Mouse (Mus musculus) R1 (cell line): ENCODE measurements around the gene Rnf4.

Experiments
- DNase-seq: peaks from one replicate; pipeline ENCODE4 v3.0.0-alpha.2; 2018; ENCODE audit warnings: low read depth, low spot score

The Rnf4 gene

DNA sequence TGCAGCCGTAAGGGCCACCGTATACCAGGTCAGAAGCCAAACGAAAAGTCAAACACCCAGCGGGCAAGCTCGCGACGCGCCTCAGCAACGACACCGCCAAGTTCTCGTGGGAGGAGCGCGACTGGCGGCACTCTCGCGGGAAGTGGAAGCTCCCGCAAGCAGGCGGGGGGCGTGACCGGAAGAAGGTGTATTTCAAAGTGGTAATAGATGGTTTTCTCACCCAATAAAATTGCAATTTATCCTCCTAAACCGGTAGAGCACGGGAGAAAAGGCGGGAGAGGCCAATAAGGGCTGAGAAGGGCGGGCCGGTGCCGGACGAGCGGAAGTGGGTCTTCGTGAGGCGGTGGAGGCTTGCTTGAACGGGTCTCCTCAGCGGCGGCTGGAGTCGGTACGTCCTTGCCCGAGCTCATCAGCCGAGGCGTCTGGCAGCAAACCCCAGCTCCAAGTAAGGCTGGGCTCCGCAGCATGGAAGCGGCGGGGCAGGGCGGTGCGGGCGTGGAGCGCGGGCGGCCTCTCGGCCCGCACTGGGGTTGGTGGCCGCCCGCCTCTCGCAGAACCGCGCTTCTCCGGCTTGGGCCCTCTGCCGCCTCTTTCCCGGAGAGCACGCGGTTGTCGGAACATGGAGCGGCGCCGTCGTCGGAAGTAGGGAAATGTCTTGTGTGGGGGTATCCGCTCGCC is at the start of gene Rnf4:
Gene Rnf4 (plus strand): TSS at position 193 of the 678 bp plus-strand sequence.
- DNase-seq, result peak; percentile 99

DNA sequence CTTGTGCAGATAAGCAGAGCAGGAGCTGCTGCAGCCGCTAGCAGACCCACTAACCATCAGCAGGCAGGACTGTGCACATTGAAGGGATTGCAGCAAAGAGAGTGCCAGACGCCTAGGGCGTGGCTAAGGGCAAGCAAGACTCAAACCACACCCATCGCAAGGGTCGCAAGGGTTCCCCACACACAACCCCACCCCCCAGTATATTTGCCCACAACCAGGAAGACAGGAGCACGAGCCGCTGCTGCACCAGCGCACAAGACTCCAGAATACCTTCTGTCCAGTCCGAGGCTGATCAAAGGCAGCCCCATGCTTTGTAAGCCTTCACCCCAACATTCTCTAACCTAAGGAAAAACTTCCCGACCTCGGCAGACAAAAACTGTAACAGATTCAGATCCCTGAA is 49.6 kb upstream of the Rnf4 start:
- peak; percentile 72 for DNase-seq

DNA sequence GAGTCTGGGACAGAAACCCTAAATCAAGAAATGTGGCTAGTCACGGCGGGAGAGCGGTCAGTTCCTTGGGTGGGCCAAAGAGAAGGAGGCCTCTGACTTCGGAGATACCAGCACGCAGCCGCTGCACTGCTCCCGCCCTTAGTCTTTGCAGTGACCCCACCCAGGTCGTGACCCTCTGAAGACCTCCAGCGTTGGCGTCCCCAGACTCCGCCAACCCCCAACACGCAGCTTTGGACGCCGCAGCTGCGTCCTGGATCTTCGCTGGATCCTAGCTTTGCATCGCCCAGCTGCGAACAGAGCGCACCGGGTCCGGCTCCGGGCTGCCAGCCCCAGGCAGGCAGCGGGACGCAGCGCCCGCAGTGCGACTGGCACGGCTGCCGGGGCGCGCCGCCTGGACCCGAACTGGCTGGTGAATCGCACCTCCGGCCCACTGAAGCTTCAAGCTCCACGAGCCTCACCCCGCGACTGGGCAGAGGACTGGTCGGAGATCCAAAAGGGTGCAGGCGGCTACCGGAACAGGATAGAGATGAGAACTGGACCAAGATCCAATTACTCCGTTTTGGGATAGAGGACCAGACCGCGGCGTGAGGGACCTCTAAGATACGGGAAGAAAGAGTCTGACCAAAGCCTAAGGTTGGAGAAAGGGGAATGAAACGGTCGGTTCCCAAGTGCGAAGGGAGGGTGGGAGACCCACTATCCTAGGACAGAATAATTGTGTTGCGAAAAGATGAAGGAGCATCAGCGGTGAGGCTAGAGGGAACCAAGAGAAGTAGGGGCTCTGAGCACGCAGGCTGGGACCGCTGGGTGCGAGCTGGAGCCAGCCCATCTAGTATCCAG is 48.9 kb upstream of the Rnf4 start:
- DNase-seq, result peak; percentile 68

DNA sequence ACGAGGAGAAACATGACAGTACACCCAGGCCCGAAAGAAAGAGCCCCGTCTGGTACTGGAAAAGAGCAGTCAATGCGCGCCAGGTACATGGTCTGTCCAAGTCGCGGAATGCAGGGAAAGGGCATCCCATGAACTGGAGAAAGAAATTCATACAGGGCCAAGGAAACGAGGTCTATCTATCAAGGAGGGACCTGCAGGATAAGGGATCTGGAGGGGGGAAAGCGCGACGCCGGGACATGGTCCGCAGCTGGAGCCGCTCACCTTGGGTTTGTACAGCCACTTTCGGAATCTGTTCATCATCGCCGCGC is 48.3 kb upstream of the Rnf4 start:
- peak; percentile 58 for DNase-seq

DNA sequence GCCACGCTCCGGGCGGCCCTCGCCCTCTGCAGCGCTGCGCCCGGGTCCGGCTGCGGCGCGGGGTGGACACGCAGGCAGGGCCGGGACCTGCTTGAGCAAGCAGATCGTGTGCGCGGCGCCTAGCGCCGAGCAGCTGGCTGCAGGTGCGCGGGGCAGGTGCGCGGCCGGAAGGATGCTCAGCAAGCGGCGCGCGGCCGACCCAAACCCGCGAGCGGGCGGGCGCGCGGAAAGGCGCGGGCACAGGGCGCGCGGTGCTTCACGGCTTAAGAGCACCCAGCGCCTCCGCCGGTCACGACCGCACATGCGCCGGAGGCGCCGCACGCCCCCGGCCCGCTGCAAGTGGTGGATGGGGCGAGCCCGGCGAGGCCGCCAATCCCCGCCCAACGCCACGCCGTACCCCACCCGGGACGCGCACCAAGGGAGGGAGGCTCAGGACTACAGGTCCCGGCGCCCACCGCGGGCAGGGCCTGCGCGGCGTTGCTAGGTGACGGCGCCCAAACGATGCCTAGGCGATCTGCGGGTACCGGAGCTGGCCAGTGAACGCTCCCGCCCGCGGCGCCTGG is 47.9 kb upstream of the Rnf4 start, which contains the start of the genes Zfyve28 and Cfap99:
Gene Zfyve28 (minus strand): TSS at position 296 of the 563 bp plus-strand sequence.
Gene Cfap99 (plus strand): TSS at position 447 of the 563 bp plus-strand sequence.
- DNase-seq, result peak; percentile 93

DNA sequence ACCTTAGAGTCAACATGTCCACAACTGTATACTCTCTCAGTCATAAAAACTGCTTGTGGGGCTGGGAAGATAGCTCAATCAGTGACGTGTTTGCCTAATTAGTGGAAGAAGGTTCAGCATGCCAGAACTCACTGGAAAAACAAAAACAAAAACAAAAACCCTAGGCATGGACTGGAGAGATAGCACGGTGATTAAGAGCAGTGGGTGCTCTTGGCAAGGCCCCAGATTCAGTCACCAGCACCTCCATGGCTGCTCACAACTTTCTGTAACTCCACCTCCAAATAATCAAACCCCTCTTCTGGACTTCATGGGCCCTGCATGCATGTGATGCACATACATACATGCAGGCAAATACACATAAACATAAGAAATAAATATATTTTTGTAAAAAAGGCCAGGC is 46.8 kb upstream of the Rnf4 start:
- DNase-seq, result no peak

DNA sequence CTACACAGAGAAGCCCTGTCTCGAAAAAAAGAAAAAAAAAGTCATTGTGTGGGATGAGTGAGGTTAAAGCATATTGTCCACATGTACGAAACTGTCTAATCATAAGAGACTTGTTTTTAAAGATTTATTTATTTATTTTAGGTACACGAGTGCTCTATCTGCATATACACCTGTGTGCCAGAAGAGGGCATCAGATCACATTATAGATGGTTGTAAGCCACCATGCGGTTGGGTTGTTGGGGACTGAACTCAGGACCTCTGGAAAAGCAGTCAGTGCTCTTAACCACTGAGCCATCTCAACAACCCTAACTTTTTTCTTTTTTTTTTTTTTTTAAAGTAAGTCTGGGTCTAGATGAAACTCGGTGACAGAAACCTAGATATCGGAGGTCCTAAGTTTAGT is 42.7 kb upstream of the Rnf4 start:
- peak; percentile 70 for DNase-seq

DNA sequence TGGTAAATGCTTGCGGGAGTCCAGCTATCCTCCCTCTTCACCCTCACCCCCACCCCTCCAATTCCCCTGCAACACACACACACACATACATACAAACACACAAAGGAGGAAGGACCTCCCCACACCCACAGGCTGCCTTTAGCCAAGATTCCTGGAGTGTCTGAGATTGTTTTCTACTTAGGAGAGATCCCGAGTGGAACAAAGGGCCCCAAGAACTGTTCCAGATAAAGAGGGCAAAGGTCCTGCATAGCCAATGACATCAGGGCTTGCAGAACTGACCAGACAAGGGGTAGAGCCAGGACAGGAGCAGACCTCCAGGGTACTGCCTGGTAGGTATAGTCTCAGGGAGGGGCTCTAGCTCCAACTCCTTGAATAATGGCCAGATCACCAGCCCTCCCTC is 41.4 kb upstream of the Rnf4 start:
- DNase-seq, result no peak

DNA sequence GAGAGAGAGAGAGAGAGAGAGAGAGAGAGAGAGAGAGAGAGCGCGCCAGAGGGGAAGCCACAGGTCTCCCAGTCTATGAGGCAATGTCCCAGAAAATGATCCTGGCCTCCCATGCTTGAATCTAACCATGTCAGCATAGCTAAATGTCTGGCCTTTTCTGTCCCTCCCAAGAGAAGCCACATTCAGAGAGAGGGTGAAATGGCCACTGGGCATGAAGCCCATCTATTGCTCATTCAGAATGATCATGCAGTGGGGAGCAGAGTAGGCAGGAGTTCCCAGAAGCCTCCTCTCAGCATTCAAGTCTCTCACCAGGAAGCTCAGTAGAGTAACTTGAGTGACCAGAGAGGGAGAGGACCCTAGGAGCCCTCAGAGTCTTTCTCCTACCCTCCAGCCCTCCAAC is 40.9 kb upstream of the Rnf4 start:
- DNase-seq, result no peak

DNA sequence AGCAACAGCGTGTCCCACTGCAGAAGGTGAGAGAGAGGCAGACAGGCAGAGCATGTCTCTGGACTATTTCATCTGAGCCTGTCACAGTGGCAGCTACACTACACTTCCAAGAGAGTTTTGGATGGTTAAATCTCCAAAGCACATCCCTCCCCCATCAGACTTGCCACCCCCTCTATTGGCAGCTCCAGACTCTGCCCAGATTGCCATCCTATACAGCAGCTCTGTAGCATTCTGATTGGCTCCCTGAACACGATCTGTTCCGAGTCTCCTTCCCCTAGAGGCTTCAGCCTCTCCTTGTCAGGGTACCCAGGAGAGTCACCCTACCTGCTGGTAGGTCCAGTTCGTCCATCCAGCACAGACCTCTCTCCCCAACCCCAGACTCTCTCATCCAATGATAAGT is 38.0 kb upstream of the Rnf4 start:
- no peak for DNase-seq

DNA sequence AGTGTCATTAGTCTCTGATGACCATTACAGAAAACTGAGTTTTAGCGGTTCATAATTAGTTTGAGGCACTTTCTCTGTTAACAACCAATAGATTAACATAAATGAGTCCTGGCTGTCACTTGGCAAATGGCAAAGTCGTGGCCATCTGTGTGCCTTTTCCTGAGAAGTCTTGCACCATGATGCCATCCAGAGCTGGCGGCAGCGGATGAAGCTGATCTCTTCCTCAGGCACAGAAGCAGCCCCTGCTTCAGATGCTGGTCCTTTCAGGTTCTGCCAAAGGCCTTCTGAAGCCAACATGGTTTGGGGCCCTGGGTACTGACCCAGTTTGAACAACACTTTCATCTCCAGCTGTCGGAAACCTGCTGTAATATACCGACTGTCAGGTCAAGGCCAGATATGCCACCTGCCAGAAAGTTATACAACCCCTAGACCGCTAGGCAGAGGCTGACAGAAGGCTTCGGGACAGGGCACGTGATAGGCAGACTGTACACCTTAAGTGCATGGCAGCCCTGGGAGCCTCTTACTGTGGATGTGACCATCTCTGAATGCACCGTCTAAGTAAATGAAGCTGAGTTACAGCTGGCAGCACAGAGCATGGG is 37.1 kb upstream of the Rnf4 start:
- DNase-seq, result no peak

DNA sequence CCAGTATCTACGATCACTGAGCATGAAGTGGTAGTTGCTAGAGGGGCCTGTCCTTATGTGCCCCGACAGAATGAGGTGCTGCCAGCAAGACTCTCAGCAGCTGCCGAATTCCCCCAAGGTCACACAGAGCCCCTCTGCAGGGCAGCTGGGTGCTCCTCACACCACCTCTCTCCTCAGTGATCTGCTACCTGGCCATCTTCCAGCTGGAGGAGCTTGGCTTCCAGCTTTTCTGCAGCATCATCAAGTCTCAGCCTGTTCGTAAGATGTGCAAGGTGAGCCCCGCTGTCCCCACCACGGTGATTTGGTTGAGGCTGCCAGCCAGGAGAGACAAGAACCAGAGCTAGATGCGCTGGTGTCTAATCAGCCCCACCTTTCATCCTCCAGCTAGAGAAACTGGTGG is 33.7 kb upstream of the Rnf4 start:
- no peak for DNase-seq

DNA sequence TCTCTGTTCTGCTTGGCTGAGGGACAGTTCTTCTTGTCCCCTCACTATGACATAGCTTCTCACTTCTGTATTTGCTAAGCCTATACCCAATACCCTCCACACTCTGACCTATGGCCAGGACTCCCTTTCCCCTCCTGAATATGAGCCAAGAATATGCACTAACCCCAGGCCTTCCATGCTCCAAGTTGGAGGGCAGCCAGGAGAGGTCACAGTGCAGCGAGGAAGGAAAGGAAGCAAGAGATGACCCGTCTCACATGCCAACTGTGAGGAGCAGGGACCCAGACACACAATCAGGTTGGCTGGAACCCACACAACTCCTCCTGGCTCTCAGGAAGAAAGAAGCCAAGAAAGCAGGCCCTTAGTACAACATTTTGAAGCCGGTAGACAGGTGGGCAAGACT is 27.1 kb upstream of the Rnf4 start:
- no peak for DNase-seq

DNA sequence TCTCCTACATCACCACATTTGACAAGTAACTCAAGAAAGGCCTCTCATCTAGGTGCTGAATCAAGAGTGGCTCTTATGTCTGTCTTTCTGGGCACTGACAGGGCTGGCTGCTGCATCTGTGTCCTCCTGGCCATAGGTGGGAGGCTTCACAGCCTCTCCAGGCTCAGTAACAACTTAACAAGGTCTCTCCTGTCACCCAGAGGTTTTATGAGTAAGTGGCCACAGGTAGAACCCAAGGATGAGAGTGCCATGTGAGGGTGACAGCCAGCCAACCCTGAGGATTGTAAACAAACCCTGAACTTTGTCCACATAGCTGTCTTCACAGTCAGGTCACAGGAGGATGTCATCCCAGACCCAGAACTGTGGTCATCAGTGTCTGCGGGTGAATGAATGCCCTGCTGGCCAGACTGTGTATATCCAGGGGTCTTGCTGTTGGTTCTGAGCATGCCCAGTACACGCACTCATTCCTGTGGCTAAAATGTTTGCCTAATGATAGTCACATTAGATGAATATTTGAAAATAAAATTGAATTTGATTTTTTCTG is 16.5 kb upstream of the Rnf4 start:
- DNase-seq, result no peak

DNA sequence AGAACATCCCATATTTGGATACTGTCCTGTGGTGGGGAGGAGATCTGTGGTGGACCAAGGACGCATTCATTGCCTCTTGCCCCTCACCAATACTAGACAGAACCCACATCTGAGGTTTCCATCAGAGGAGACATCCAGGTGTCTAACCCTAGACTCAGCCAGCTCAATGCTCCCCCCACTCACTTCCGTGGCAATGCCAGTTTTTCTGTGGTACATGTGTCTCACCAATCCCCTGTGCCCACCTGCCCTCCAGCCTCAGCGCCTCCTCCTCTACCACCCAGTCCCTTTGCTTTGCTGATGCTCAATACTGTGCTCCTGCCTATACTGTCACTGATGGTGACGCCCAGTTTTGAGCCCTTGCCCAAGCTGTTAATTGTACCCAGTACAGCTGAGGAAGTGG is 14.9 kb upstream of the Rnf4 start:
- DNase-seq, result no peak

DNA sequence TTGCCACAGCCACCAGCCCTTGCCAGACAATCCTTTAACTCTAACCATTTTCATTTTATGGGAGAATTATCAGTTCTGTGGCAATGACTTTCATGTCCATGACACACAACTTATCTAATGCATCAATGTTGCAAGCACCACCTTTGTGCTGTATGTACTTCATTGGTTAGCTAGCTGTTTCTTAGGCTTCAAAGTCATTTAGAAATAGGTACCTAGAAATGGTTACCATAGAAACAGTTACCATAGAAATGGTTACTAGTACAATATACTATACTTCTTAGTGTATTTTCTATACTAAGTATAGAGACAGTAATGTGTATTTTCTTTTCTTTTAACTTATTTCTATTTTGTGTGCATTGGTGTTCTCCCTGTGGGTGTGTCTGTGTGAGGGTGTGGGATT is 10.8 kb upstream of the Rnf4 start:
- no peak for DNase-seq

DNA sequence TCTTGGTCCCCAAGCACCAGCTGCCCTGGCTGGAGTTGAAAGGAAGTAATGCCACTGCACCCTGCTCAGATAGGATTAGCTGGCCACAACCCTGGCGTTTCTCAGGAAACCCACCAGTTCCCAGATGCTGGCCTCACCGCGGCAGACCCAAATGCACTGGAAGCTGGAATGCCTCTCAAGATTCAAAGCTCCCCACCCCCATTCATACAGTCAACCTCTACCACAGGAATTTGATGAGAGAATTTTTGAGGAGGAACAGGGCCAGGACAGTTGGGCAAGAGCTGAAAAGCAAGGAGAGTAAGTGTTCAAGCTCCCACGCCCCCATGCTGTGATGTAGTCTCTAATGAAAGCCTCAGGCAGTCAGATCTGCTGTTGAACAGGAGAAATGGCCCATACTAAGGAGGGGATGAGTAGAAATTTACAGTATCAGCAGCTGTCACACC is 9.8 kb upstream of the Rnf4 start:
- peak; percentile 69 for DNase-seq

DNA sequence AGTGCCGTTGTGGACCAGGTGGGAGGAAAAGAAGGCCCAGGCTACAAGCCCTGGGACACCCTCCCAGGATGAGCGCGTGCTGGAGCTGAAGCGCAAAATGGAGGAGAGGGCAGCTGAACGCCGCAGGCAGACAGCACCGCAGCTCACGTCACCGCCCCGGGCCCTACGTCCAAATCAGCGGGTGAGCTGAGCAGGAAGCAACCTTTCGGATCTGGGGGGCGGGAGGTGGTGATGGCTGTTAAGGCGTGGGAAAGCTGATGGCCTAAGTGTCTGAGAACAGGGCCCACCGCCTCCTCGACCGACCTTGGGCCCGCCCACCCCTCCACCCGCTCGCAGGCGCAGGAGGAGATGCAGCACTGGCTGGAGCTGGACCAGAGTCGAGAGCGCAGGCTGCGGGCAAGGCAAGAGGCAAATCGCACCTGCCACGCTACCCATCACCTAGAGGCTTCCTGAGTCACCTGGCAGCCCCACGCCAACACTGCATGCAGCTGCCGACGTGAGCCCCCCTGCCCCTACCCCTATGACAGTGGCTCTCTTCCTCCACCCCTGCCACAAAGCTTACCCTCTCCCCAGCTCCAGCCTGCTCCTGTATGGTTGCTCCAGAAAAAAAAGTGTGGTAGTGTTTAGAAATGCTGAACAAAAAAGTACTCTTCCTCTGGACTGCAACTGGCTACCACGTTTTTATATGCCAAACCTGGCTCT is 9.1 kb upstream of the Rnf4 start:
- peak; percentile 80 for DNase-seq

DNA sequence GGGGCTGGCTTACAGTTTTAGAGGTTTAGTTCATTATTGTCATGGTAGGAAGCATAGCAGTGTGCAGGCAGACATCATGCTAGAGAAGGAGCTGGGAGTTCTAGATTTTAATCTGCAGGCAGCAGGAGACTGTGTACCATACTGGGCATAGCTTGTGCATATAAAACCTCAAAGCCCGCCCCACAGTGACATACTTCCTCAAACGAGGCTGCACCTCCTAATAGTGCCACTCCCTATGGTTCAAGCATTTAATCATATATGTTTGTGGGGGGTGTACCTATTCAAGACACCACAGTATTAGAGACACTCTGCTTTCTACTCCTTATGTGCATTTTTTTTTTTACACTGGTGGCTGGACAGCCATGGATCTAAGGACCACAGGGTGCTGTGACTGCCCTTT is 6.0 kb upstream of the Rnf4 start:
- no peak for DNase-seq

DNA sequence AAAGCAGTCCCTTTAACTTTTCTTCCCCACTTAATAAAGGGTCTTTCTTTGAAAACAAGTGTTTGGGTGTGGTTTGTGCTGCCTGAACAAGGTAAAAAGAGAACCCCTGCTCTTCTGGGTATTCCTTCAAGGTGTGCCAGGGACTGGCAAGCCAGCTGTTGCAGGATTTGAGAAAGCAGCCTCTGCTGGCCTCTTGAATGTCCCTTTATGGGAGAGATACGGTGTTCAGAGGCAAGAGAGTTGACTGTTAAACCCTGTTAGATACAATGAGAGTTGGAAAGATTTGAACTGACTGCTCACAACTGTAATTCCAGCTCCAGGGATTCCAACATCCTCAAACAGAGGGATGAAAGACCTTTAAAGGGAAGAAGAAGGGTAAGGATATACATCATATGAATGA is 2.0 kb upstream of the Rnf4 start:
- DNase-seq, result no peak

DNA sequence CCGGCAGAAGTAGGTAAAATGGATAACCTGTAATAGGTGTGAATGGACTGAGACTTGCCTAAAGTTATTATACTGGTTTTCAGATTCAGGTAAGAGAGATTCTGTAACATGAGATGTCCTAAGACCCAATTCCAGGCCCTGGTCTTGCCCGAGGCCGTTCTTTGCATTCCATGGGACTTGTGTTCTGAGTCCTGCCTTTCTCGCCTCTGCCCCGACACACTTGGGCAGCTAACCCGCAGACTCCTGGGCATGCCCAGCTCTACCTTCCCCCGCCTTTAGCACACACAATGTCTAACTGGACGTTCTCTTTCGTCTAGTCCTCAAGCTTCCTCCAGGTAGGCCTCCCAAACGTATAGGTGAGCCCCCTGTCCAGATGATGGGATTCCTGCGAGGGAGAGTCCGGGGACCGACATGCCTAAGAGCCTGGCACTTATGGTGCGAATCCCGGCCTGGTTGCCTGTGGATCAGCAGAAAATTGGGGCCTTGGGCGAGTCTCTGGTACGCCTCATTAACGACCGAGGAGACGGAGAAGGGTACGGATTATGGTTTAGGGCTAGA is 471 bp upstream of the Rnf4 start:
- DNase-seq, result peak; percentile 81
